In genomic region chr5:64802795-64803719, GRCm38 (mm10) we compare ENCODE assay signal across 8 mouse cellular contexts. TPM values are rescaled to one million over a fixed set of nuclear protein-coding genes. Genes with fewer than 3 reads are reported as not detected.
A peak's percentile ranks its signal among the peaks of the same experiment; 100 is the strongest.
DNase-seq lines count a peak whose midpoint lies in the region; ATAC-seq and TF ChIP-seq lines count a peak whose summit lies in the region.

TSS of gene Klf3 (plus strand) at chr5:64803388.

- H3K27ac ChIP-seq in cortical plate, adult 2 months (ENCODE audit: insufficient read depth, low read length), result peak within 1 kb of the TSS; percentile 100

- peak; percentile 62 for ATAC-seq in megakaryocyte progenitor cell, adult 5-6 weeks (replicated peaks; ENCODE audit: poor library complexity)

- no peak for TF ChIP-seq CTCF in cortical plate, adult 2 months (IDR thresholded peaks at IDR 0.05; ENCODE audit: extremely low read depth, insufficient read depth, low read length)

- TF ChIP-seq POLR2A in cortical plate, adult 2 months (IDR thresholded peaks at IDR 0.05; ENCODE audit: extremely low read depth, insufficient read depth, low read length), result peak; percentile 49; the same call in 1 of the 2 replicates

- DNase-seq in adipocyte (ENCODE audit: low spot score), result peak; percentile 44
- peak; percentile 93 for DNase-seq in gastrocnemius, postnatal 10 days
- peak; percentile 53 for DNase-seq in hindlimb bud, embryonic 11.5 days (ENCODE audit: extremely low spot score, low read depth, low spot score)
- DNase-seq in left cerebral cortex, postnatal 10 days (ENCODE audit: extremely low spot score in 1 of 2, low spot score in 2 of 2), result peak; percentile 58 to 96
- DNase-seq in right cerebral cortex, postnatal 14 days, result peak; percentile 73
- DNase-seq in urinary bladder, postnatal 25 days (ENCODE audit: low spot score), result peak; percentile 85

- peak within 1 kb of the TSS; percentile 99 for H3K4me3 ChIP-seq in cortical plate, adult 2 months (ENCODE audit: insufficient read depth, low read length)

- intact Hi-C loops in left cerebral cortex, postnatal 10 days (cut with DNase I), result no loop called here

- H3K4me1 ChIP-seq in cortical plate, adult 2 months (ENCODE audit: control insufficient read depth, insufficient read depth, low read length), result peaks cover 2% of the 10 kb centered on the region; the same call in 1 of the 2 replicates

RNA-seq across cellular contexts. Expression of gene Klf3, which starts in this region (rescaled TPM):
- polyA plus RNA-seq in cortical plate, adult 2 months (2012; rRNA removed), result 18.7 TPM in 2 replicates
- total RNA-seq in gastrocnemius, postnatal 10 days (2021), result 10 to 100 TPM; 31.7 to 46.3 TPM
- total RNA-seq in left cerebral cortex, postnatal 10 days (2021), result 10 to 100 TPM; 25.7 to 27.3 TPM
- 30.7 and 42.7 TPM in 2 replicates for total RNA-seq in megakaryocyte progenitor cell, adult 5-6 weeks (2015)
- total RNA-seq in megakaryocyte progenitor cell, adult 5-6 weeks (2017), result 9.4 and 12.5 TPM in 2 replicates

Comparison
In these comparisons a context has a peak if more than half of its experiments do, and no peak if none do; other contexts are left out.
1. Peak in every context shown above with its lines: DNase-seq, ATAC-seq, H3K4me3 ChIP-seq and H3K27ac ChIP-seq.